Mouse (Mus musculus) liver (tissue): Measurements from ENCODE around the gene Syne2.
A peak's percentile ranks its signal among the peaks of the same experiment; 100 is the strongest.

Experiments
- DNase-seq: peaks from one replicate; pipeline ENCODE4 v3.0.0-alpha.2; 2020; ENCODE audit warnings: mixed read lengths

The Syne2 gene

DNA sequence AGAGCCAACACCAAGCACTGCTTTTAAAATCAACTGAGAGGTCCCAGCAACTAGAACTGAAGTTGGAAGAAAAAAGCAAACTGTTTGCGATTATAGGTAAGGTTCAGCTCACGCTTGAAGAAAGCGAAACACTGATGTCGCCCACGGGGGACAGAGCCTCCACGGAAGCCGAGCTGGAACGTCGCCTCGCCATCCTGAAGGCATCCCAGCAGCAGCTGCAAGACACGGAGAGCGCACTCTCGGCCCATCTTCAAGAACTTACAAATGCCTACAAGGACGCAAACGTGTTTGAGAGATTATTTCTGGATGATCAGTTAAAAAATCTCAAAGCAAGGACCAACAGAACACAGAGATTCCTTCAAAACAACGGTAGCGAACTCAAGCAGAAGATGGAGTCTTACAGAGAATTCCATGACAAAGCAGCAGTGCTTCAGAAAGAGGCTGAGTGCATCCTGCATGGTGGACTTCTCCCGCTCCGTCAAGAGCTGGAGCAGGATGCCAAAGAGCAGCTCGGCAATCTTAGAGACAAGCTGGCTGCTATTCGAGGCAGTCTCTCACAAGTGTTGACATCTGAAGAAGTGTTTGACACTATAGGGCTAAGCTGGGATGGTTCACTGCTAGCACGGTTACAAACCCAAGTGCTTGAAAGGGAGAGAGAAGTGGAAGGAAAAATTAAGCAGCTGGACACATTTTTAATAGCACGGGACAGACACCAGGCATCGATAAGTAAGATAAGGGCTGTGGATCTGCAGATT, 148.7 kb downstream of the Syne2 start:
- DNase-seq: no peak

DNA sequence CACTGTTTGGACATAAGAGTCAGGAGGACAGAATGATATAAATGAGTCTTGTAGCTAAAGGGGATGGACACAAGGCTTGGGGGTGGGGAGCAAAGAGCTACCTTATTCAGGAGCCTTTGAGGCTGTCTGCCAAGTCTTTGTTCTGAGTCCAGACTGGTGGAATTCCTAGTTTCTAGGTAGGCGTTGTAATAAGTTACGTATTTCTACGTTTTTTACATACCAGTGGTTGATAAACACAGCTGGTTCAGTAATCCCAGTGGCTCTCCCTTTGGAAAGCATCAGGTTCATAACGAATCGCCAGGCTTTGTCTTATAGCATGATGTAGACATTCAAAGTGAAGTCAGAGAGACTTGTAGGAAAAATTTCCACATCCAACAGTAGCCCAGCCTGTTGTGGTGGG, 161.1 kb downstream of the Syne2 start:
- DNase-seq: no peak

DNA sequence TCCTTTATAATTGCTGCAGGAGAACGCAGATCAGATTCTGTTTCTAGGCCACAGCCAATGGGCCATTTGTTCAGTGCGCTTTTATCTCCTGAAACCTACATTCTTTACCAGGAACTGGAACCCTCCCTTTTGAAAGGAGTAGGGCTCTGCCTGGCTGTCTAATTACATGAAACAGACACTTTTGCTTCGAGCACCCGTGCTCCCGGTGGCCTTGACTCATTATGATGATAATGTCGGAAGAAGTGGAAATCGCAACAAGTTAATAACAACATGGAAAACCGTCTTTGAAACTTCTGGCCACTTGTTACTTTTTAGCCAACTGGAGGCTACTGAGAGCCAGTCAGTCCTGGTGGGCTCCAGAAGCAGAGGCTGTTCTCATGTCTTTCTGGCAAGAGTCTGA, 165.4 kb downstream of the Syne2 start:
- no peak for DNase-seq

DNA sequence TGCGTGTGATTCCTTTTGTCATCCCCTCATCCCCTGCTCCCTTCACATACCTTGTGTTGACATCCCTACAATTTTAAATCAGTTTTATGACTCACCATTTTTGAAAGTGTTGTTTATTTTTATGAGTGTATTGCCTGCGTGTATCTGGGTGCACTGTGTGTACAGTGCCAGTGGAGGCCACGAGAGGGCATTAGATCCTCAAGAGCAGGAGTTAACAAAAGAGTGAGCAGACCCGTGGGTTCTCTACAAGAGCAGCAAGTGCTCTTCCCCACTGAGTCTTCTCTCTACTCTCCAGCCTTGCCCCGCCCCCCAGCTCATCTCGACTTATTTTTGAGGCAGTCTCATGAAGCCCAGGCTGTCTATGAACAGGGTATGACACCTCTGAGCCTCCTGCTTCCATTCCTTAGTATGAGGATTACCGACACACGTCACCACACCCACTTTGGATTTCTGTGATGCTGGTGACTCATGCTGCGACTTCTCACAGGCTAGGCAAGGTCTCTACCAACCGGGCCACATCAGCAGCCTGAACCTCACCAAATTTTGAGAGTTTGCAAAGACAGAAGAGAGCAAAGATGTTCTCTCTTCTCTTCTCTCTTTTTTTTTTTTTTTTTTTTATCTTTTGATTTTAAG, 174.4 kb downstream of the Syne2 start:
- DNase-seq: no peak

DNA sequence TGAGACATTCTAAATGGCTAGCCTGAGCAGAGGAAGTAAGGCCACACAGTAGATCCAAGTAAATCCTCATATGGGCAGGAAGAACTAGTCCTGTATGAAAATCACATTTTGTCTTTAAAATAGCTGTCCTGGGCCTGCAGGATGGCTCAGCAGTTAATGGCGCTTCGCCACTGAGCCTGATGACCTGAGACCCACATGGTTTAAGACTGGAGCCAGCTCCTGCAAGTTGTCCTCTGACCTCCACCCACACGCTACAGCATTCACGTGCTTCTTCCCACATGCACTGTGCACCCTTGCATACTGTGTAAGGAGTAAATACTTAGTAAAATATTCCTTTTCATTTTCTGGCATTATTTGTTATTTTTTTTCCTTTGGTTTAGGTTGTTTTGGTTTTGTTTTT, 175.0 kb downstream of the Syne2 start:
- no peak for DNase-seq

DNA sequence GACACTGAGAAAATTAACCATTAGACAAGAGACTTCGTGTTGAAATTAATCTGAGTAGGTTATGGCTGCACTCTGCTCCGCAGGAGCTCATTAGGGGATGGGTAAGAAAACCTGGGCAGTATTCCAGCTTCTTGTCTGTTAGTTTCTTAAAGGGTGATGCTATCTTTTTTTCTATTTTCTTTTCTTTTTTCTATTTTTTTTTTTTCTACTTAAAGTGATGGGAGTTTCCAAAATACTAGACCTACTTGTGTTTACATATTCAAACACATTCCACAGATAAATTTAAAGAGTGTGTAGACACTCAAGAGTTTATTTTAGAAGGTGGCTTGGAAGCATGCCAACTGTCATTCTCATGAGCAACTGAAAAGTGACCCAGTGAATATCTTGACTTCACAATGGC, 177.2 kb downstream of the Syne2 start:
- DNase-seq: no peak

DNA sequence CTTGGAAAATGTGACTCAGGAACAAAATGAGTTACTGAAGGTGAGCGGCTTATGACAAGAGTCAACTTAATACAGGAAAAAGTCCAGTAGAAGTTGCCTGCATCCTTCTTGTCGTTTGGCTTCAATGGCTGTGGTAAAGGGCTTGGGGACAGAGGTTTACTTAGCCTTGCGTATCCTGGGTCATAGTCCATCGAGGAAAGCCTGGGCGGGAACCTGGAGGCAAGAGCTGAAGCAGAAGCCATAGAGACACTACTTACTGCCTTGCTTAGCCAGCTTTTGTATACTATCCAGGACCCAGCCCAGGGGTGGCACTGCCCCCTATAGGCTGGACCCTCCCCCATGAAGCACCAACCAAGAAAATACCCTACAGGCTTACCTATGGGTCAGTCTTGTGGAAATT, 179.6 kb downstream of the Syne2 start:
- no peak for DNase-seq

DNA sequence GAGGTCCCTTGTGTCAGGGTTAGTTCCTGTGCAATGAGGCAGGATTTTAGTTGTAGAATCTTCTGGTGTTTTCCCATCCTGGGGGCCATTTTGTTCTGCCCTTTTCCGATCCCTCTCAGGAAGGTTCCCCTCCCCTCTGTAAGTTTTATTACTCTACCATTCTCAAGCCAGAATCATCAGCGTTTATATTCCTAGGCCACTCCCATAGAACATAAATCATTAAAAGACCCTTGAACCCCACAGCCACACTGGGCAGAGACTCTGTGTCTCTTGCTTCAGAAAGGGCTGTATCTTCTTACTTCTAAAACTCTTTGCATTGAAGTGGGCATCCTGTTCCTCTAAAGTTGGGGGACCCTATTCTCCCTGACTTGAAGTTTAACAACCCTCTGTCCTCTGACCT, 180.5 kb downstream of the Syne2 start:
- no peak for DNase-seq

DNA sequence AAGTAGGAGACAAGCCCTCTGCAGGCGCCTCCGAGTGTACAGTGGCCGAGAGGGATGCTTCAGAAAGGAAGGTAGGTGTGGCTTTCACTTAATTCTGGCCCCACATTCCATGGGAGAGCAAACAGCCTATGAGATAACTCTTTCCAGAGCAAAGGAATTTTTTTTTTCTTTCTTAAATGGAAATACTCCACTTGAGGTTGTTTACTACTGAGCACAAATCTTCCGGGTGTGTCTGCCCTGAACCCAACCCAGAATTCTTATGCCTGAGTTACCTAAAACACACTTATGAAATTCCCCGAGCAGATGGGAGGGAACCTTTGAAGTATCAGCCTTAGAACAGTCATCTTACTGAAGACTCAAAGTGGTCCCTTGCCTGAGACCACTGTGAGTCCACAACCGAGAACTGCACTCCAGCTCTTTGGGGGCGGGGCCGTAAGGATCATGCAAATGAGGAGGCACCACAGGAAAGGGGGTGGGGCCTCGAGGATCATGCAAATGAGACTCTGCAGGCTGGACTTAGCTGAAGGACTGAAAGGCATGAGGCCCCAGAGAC, 186.8 kb downstream of the Syne2 start:
- peak; percentile 46 for DNase-seq

DNA sequence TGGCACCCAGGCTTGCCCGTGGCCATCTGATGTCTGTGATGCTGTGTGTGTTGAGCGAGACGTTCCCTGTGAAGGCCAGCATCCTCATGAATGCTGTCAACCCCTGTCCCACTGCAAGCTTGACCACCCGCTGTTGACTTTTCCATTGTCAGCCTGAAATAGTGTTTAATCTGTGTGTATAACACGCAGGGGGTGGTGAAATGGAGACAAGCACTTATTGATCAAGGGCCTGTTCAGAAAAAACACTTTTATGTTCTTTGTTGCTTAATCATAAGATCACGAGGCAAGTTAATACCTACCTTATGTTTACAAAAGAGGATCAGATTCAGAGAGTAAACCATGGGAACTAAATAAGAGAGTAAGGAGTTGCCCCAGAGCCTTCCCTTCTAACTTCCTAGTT, 191.1 kb downstream of the Syne2 start:
- DNase-seq: no peak

DNA sequence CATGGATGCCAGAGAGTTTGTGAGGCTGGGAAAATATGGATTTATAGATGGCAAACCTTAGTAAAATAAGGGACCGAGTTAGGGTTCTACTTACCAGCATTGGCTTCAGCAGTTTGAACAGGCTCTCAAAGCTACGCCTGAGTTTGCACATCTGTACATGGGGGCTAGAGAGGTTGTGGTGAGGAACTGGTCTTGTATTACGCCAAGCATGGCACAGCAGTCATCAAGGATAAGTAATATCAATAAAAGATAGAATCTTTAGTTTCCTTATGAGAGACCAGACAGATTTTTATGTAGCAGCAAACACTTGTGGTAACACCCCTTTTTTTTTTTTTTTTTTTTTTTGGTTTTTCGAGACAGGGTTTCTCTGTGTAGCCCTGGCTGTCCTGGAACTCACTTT, 194.9 kb downstream of the Syne2 start:
- DNase-seq: no peak

DNA sequence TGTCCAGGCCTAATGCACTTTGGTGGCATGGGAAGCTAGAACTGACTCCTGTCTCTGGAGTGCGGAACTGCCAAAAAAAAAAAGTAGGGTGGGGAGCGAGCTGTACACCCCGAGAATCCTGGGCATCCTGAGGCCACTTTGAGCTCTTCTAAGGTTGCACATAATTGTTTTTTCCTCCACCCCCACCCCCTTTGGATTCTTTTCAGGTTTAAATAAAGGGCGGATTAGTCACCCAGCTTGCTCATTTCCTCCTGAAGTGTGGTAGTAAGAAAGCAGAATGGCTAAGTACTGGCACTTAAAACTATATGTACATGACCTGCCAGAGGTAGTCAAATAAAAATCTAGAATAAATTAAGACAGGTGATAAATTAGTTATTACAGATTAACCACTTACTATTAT, 195.5 kb downstream of the Syne2 start:
- DNase-seq: no peak

DNA sequence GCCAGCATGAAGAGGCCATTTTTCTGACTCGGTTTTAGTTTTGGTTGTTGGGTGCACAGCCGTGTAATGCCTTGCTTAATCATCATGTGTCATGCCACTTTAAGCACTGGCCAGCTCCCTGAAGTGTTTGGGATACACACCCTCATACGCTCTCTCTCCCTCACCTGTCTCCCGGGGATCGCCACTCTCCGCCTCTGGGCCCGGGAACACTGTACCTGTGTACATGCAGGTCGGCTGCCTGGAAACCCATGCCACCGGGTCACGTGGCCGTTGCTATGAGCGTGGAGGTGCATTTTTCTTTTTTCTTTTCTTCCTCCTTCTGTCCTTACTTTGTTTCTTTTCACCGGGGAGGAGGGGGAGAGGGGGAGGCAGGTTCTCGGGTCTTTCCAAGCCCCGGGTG, 197.1 kb downstream of the Syne2 start:
- DNase-seq: no peak

DNA sequence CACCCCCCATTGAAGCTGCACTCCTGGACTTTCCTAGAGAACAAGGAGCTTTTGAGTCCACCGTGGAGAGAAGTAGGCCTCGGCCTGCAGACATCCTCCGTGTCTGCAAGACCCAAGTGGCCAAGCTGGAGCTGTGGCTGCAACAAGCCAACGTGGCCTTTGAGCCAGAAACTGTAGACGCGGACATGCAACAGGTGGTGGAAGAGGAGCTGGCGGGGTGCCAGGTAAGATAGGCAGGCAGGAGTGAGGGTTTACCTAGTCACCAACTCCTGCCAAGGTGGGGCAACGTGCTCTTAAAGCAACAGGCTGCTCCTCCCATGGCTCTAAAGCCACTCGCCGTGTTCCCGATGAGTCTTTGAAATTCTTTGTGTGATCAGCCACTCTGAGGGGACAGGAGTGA, 197.6 kb downstream of the Syne2 start:
- peak; percentile 26 for DNase-seq

DNA sequence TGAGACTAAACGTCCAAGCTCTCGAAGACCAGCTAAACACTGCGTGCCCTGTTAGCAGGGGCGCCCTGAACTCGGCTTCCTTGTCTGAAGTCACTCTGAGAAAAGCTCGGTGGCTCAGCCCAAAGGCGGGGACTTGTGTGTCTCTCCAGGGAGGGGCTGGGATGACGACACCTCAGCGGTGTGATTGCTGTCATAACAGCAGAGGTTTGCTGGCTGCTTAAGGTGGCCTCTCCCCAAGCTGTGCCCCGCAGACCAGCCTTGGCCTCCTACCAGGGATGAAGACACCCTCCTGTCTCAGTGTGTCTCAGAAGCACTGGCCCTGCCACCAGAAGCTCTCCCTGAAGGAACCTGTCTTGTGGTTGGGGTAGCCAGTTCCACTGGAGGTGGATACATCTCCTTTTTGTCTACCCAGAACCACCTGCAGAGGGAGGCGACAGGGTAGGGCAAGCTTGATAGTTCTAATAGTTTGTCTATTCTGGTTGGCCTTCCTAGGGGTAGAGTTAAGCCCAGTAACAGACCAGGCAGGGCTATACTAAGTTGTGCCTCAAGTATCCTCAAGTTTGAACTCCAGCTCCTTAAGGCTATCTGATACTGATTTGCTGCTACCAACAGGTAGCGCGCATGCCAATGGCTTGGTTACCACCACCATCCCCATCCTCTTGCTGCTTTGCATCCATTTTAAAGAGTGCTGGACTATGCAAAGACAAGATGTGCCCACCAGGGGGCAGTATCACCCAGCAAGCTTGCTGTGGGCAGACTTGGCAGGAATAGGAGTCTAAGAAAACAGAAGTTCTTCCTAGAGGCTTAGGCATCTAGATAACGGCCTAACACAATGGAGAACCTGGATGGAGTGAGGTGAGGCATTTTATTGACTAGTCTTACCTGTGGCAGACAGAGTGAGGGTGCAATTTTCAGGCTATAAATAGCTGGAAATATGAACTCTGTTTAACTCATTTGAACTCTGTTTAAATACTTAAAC, 198.5 kb downstream of the Syne2 start:
- peak; percentile 75 for DNase-seq

DNA sequence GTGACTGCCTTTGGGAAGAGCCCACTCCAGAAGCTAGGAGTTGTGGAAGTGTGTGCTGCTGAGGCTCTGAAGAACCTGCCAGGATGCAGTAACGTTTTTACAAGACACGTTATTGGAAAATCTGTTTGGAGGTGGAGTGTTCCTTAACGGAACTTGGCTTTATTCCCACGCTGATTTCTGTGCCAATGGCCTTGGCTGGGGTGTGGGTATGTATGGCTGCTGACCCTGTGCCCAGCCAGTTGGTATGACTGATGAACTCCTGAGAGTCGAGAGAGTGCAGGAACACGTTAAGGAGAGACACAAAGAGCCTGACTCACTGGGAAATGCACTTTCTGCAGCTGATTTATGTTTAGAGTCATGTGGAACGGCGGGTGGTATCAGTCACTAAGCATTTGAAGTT, 200.7 kb downstream of the Syne2 start:
- DNase-seq: no peak

DNA sequence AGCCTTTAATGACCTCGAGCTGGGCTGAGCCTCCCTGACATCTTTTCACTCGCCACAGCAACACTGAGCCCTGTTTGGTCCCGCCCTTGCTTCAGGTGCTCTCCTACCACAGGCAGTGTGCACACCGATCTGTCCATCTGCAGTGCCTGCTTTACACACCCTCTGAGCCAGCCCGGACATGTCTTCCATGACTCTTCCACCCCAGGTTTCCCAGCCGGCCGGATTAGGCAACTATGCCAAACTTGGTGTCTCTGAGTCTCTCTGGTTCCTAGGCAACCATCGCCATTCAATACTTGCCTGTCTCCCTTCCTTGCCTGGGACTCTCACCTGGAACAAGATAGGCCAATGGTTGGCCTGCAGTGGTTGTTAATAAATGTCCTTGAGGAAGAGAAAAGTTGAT, 224.4 kb downstream of the Syne2 start:
- no peak for DNase-seq

DNA sequence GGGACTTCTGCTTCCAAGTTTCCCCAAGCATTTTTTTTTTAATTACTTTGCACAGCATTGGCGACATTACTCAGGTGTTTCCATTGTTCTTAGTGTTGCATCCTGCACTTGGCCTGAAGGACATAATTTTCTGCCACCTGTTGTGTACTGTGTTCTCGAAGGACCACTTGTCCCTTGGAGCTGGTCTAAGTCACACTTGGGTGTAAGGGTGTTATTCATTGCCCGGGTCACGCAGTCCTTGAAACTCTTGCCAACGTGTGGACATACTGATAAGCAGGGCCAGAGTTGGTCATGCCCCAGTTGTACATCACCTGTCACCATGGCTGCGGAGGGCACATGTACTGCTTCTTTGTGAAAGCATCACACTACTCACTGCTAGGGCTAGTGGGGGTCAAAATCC, 228.6 kb downstream of the Syne2 start:
- DNase-seq: no peak

DNA sequence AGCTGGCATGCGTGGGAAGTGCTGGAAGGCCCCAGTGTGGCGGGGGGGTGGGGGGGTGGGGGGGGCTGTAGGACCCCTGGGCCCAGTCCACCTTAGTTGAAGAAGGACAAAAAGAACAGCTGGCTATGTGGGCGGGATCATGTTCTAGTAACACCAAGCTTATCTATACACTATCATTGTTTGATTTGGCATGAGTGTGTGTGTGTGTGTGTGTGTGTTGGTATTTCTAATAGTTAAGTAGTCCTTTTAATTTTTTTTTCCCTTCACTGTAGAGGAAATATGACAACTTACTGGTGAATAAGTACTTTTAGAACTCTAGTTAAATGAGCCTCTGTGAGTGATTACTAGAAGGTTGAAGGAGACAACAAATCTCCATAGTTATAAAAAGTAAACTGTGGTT, 230.0 kb downstream of the Syne2 start:
- no peak for DNase-seq

DNA sequence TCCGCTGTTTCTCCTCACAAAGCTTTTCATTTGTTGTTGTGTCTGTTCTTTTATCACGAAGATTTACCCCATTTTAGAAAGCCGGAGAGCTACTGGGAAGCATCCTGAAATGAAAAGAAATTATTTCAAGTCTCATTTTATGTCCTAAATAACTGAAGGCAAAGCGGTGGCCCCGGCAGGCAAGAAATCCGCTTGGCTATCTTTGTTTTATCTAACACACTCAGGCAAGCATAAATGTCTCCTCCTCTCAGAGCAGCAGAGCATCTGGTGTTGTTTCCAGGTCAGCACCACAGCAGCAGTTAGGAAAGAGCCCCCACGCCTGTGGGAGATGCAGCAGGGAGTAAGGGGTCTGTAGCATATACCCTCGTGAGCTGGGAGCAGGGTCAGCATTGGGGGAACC, 230.7 kb downstream of the Syne2 start:
- DNase-seq: no peak

DNA sequence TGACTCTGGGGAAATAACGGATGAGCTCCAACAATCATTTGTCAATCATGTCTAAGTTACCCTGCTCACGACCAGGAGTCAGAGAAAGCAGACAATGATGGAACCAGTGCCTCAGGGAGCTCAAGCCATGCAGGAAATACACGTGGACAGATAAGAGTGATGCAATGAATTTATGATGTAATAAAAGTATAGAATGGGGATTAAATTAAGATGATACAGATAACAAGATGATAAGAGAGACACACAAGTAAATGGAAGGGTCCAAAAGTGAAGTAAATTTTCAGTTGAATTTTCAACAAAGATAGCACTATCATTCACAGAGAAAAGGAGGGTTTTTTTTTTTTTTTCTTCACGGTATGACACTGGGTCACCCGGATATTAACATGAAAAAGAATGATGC, 231.4 kb downstream of the Syne2 start:
- no peak for DNase-seq

DNA sequence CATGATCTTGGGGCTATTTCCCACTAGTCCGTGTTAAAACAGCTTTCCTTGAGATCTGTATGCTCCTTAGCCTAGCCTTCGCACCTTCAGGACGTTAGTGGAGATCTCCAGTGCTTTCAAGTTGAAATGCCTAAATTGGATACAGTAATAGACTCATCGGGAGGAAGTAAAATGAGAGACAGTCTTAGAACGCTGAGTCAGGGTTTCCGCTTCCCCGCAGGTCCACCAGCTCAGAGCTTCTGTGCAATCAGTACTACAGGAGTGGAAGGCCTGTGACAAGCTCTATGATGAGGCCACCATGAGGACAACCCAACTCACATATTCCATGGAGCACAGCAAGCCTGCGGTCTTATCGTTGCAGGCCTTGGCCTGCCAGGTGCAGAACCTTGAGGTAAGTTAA, 233.9 kb downstream of the Syne2 start:
- DNase-seq: no peak

DNA sequence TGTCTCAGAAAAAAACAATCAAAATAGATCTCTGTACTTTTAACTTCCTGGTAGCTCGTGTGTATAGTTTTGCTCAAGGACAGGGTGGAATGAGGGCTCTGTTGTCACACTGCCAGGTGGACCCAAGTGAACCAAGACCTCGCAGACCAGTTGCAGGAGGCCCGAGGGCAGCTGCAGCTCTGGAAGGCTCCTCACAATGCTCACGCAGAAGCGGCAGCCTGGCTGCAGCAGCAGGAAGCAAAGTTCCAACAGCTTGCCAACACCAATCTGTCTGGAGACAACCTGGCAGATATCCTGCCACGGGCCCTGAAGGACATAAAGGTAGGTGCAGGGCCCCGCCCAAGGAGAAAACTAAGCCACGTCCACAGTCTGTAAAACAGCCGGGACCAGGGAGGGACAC, 236.7 kb downstream of the Syne2 start:
- no peak for DNase-seq
